Mouse (Mus musculus): Measurements from ENCODE around the gene Chrnb2. TPM values are rescaled to one million over a fixed set of nuclear protein-coding genes. Genes with fewer than 3 reads are reported as not detected.

Gene Chrnb2
- polyA plus RNA-seq, 1 experiment from 2014 or later: 0.31 TPM

DNA sequence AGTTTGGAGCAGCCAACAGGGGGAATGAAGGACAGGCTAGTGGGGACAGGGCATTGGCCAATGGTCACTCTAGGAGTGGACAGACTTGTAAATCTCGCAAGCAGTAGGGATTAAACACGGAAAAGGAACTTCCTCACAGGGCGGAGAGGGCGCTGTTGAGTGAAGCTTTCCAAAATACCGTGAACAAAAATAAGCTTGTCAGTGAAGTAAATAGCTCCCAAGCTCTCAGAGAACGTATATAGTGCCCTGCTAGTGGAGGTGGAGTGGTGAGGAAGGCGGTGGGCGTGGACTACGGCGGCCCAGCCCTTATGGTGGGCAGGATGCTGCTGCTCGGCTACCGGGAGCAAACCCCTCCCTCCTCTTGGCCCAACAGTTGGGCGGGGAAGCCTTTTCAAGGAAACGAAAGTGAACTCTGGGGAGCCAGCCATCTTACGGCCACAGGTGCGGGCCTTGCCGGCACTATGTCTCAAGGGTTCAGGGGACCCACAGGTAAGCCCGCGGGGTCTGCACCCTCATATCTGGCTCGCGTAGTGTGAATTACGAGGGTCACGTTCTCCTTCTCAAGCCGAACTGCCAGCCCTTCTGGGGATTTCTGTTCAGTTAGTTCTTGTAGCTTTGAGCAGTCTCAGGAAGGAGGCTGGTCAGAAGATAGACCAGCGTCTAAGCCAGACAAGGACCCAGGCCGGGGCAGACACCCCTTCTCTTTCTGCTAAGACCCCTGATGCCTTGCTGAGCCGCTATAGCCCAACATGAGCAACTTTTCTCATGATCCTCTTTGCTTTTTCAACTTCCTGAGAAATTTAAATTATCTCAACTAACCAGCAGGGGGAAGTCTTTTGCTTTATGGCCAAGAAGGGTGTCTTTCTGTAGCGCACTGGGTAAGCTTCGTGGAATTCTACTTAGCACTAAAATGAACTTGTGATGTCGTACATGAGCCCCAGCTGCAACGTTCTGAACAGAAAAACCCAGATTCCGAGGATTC lies 33.8 kb downstream of the Chrnb2 start:
- peak overlapping the region; percentile 84 for H3K4me3 ChIP-seq
- WGBS (ENCODE audit: insufficient replicate concordance): 1% methylated on average over 32 of the region's 32 CpGs
- ATAC-seq: peak; percentile 97

DNA sequence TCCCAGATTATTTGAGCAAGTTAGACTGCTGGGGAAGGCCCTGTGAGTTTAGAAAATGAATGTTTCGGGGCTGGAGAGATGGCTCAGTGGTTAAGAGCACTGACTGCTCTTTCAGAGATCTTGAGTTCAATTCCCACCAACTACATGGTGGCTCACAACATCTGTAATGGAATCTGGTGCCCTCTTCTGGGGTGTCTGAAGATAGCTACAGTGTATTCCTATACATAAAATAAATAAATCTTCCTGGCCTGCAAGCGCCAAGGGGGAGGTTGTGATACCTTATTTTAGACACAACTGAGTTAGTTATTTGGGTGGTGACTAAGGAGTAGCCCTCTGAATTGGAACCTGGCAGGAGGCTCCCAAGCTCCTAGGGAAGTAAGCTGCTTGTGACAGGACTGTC lies 35.6 kb downstream of the Chrnb2 start:
- H3K9ac ChIP-seq: no peak overlapping the region
- H3K4me3 ChIP-seq: no peak overlapping the region
- no peaks in the 10 kb centered on the region for H3K9me3 ChIP-seq (replicated peaks)
- WGBS (ENCODE audit: insufficient replicate concordance): 57% methylated on average over 2 of the region's 2 CpGs
- ATAC-seq: no peak
- H3K27me3 ChIP-seq (replicated peaks): no peaks in the 10 kb centered on the region
- H3K4me1 ChIP-seq: peaks cover 42% of the 10 kb centered on the region
- H3K27ac ChIP-seq: no peak overlapping the region
- no peak overlapping the region for H3K4me2 ChIP-seq
- no peaks in the 10 kb centered on the region; the same call in 1 of the 2 replicates for H3K36me3 ChIP-seq

More for the DNA sequence above, 33.8 kb downstream of the Chrnb2 start:
- Histone ChIP-seq H3K9ac (peak overlapping the region; percentile 90), H3K4me2 (peak overlapping the region; percentile 84), H3K27me3 (replicated peaks) (no peaks in the 10 kb centered on the region), H3K27ac (peak overlapping the region; percentile 84), H3K4me1 (peaks cover 42% of the 10 kb centered on the region), H3K9me3 (replicated peaks) (no peaks in the 10 kb centered on the region), H3K36me3 (peaks cover 14% of the 10 kb centered on the region)

DNA sequence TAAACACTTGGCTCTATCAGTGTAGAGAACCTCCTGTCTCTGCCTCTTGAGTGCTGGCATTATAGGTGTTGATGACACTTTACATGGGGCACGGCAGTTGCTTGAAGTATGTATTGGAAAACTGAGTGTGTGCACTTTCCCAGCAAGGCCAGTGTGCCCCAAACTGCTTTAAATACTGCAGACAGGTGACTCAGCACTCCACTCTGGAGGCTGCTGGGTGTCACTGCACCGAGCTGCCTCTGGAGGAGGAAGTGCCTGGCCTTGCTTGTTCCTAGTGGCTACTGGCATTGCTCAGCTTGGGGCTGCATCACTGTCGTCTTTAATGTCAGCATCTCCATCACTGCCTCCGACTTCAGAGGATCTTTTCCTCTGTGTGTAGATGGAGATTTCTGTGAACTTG lies 37.4 kb downstream of the Chrnb2 start:
- no peak overlapping the region for H3K4me2 ChIP-seq
- H3K4me1 ChIP-seq: peaks cover 34% of the 10 kb centered on the region
- H3K36me3 ChIP-seq: no peaks in the 10 kb centered on the region
- 12% methylated on average over 4 of the region's 4 CpGs for WGBS (ENCODE audit: insufficient replicate concordance)
- no peak overlapping the region for H3K9ac ChIP-seq
- H3K27ac ChIP-seq: no peak overlapping the region
- H3K4me3 ChIP-seq: no peak overlapping the region
- H3K9me3 ChIP-seq (replicated peaks): no peaks in the 10 kb centered on the region
- no peak for ATAC-seq
- no peaks in the 10 kb centered on the region for H3K27me3 ChIP-seq (replicated peaks)

GRCm38 (mm10) chr3:89723400-89724084 lies 40.9 kb downstream of the Chrnb2 start:
- Histone ChIP-seq H3K9ac (no peak overlapping the region), H3K9me3 (replicated peaks) (no peaks in the 10 kb centered on the region), H3K4me2 (no peak overlapping the region), H3K36me3 (no peaks in the 10 kb centered on the region), H3K4me1 (peaks cover 12% of the 10 kb centered on the region), H3K4me3 (no peak overlapping the region), H3K27ac (no peak overlapping the region), H3K27me3 (replicated peaks) (no peaks in the 10 kb centered on the region)
- 72% methylated on average over 7 of the region's 7 CpGs for WGBS (ENCODE audit: insufficient replicate concordance)
- ATAC-seq: no peak

DNA sequence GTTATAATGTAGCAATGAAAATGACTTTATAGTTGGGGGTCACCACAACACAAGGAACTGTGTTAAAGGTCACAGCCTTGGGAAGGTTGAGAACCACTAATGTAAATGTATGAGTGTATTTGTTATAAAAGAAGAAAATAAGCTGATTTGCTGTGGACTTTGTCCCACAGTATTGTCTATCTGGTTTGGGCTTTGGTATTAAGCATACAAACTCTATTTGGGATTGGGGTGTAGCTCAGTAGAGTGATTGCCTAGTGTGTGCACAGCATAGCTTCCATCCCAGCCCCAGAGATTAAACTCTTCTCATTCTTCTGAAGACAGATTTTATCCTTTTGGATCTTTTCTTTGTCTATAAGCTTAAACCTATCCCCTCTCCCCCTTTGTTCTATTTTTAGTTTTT lies 42.4 kb downstream of the Chrnb2 start:
- Histone ChIP-seq H3K36me3 (no peaks in the 10 kb centered on the region), H3K9ac (no peak overlapping the region), H3K4me2 (no peak overlapping the region), H3K4me1 (peaks cover 14% of the 10 kb centered on the region), H3K4me3 (no peak overlapping the region), H3K9me3 (replicated peaks) (no peaks in the 10 kb centered on the region), H3K27me3 (replicated peaks) (no peaks in the 10 kb centered on the region), H3K27ac (no peak overlapping the region)
- no peak for ATAC-seq

DNA sequence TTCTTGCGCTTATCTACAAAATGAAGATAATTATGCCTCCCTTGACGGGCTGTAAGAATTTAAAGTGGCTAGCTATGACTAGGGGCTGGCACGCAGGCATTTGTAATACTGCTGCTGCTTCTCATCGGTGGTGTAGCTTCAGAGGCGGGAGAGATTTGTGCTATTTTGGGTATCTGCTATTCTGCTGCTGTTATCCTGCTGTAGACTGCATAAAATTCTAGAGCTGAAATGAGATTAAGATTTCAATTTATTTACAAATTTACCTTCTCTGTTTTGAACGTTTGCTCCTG lies 48.5 kb downstream of the Chrnb2 start:
- H3K9ac ChIP-seq: 0 out of 2 replicates have a peak overlapping the region, but pooled peaks have one; percentile 73
- H3K4me3 ChIP-seq: peak overlapping the region; percentile 70
- 46% methylated on average over 6 of the region's 6 CpGs for WGBS (ENCODE audit: insufficient replicate concordance)
- H3K36me3 ChIP-seq: no peaks in the 10 kb centered on the region
- H3K4me2 ChIP-seq: peak overlapping the region; percentile 89
- H3K4me1 ChIP-seq: peaks cover 28% of the 10 kb centered on the region
- peaks cover 20% of the 10 kb centered on the region for H3K27me3 ChIP-seq (replicated peaks)
- H3K9me3 ChIP-seq (replicated peaks): no peaks in the 10 kb centered on the region
- H3K27ac ChIP-seq: no peak overlapping the region
- ATAC-seq: no peak

DNA sequence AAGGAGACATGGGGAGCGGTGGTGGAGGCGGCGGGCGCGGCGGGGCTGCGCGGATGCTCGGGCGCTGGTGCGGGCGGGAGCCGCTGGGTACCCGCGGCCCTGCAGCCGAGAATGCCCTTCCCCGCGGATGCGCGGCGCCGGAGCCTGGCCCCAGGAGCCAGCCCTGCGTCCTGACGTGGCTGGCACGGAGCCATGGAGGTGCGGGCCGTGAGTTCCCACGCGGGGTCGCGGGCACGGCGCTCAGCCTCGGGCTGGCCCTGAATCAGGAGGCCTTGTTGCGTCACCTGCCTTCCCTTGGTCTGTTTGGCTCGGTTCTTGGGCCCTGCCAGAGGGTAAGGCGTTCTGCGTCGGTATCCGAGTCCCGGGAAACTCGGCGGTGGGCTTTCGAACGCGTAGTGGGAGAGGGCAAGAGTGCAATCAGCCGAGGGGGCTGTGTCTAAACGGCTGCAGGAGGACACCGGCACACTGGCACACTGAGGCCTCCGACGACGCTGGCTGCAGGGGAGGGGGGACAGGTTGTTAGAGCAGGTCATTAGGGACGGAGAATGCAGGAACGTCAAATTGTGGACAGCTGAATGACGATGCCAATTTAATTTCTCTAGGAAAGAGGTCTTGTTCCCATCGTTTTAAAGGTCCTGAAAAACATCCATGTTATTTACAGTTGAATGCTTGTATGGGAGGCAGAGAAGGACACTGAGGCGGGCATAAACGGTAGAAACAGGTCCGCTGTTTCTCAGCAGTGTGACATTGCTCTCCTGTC lies 49.0 kb downstream of the Chrnb2 start:
- Histone ChIP-seq H3K36me3 (no peaks in the 10 kb centered on the region), H3K9me3 (replicated peaks) (no peaks in the 10 kb centered on the region), H3K4me1 (peaks cover 28% of the 10 kb centered on the region), H3K27me3 (replicated peaks) (peaks cover 21% of the 10 kb centered on the region), H3K4me3 (peak overlapping the region; percentile 70), H3K27ac (no peak overlapping the region), H3K9ac (peak overlapping the region; percentile 73), H3K4me2 (peak overlapping the region; percentile 89)
- peak; percentile 46; the same call in 1 of the 2 replicates for ATAC-seq
- WGBS (ENCODE audit: insufficient replicate concordance): 2% methylated on average over 59 of the region's 59 CpGs

DNA sequence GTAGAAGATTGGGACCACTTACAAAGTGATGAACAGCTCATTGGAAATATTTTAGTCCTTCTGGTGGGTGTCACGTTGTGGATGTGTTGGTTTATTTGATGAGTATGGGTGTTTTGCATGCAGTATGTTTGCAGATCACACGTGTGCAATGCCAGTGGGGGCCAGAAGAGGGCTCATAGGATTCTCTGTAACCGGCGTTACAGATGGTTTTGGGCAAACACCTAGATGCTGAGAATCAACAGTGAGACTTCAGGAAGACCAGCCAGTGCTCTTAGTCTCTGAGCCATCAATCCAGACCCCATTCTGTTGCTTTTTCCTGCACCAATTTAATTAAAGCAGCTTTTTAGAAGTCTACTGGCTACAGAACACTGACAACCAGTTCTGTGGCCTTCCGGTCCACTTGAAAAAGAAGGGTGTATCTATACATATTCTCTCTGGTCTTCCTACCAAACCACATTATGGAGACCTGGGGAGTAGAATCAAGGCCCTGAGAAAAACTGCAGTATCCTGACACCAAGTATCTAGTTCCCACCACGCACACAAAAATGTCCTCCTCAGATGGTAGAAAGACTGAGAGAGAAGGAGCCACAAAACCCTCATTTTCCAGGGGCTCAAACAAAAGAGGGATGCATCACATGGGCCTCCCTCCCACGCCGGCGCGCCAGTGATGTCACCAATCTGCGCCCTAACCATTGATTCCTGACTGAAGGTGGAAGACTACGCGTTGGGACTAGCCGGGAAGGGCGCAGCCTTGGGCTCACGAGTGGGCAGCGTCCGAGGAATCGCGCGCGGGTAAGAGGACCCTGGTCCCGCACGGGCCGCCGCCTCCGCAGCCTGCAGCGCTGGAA lies 49.8 kb downstream of the Chrnb2 start, which contains the start of gene Adar:
Gene Adar (plus strand): TSS at position 664 of the 848 bp plus-strand sequence.
- peak; percentile 54; the same call in 1 of the 2 replicates for ATAC-seq
- peak within 1 kb of the TSS; percentile 73 for H3K9ac ChIP-seq
- H3K27me3 ChIP-seq (replicated peaks): peaks cover 21% of the 10 kb centered on the region
- no peaks in the 10 kb centered on the region for H3K9me3 ChIP-seq (replicated peaks)
- peaks cover 28% of the 10 kb centered on the region for H3K4me1 ChIP-seq
- WGBS (ENCODE audit: insufficient replicate concordance): 6% methylated on average over 28 of the region's 28 CpGs
- H3K4me2 ChIP-seq: peak within 1 kb of the TSS; percentile 89
- H3K27ac ChIP-seq: no peak within 1 kb of the TSS
- H3K36me3 ChIP-seq: no peaks in the 10 kb centered on the region
- peak within 1 kb of the TSS; percentile 70 for H3K4me3 ChIP-seq

DNA sequence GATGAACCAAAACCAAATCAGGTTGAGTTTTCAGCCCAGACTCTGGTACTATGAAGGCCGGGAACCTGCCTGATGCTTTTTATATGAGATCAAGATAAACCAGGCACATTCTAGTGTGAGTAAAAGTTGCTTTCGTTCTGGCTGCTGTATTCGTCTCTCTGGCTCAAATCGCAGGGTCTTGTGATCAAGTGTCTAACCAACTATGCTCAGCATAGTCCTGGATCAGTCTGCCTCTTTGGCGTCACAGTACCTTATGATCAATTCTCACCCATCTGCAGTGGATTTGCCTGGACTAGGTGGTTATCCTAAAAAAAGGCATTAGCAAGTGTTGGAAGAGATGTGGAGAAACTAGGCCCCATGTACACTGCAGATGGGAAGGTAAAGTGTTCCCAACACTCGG lies 60.4 kb downstream of the Chrnb2 start:
- Histone ChIP-seq H3K9me3 (replicated peaks) (no peaks in the 10 kb centered on the region), H3K27me3 (replicated peaks) (peaks cover 10% of the 10 kb centered on the region), H3K36me3 (no peaks in the 10 kb centered on the region), H3K4me2 (no peak overlapping the region), H3K4me1 (no peaks in the 10 kb centered on the region), H3K9ac (no peak overlapping the region), H3K27ac (no peak overlapping the region), H3K4me3 (no peak overlapping the region)
- 60% methylated on average over 6 of the region's 6 CpGs for WGBS (ENCODE audit: insufficient replicate concordance)
- no peak for ATAC-seq

GRCm38 (mm10) chr3:89703596-89703995 lies 60.8 kb downstream of the Chrnb2 start:
- no peak overlapping the region for H3K27ac ChIP-seq
- H3K4me3 ChIP-seq: no peak overlapping the region
- H3K9me3 ChIP-seq (replicated peaks): no peaks in the 10 kb centered on the region
- H3K4me2 ChIP-seq: no peak overlapping the region
- no peaks in the 10 kb centered on the region for H3K4me1 ChIP-seq
- 36% methylated on average over 3 of the region's 3 CpGs for WGBS (ENCODE audit: insufficient replicate concordance)
- ATAC-seq: no peak
- H3K36me3 ChIP-seq: no peaks in the 10 kb centered on the region
- no peak overlapping the region for H3K9ac ChIP-seq
- peaks cover 10% of the 10 kb centered on the region for H3K27me3 ChIP-seq (replicated peaks)

DNA sequence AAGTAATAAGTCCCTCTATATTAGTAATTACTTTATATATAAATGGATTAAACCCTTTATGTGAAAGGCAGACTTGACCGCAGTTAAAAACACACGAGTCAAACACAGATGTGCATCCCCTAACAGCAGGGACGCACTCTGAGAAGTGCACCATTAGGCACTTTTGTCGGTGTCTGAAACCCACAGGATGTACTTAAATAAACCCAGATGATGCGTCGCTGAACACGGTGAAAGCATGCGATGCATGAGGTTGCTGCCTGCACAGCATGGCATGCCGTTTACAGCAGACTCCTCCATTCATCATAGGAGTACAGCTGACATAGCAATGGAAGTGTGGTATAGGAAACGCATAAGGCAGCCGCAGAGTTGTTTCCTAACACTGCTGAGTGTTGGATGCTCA lies 64.0 kb downstream of the Chrnb2 start:
- WGBS (ENCODE audit: insufficient replicate concordance): 75% methylated on average over 11 of the region's 11 CpGs
- Histone ChIP-seq H3K27me3 (replicated peaks) (peaks cover 8% of the 10 kb centered on the region), H3K9ac (no peak overlapping the region), H3K4me2 (no peak overlapping the region), H3K27ac (no peak overlapping the region), H3K36me3 (no peaks in the 10 kb centered on the region), H3K4me3 (no peak overlapping the region), H3K4me1 (no peaks in the 10 kb centered on the region), H3K9me3 (replicated peaks) (no peaks in the 10 kb centered on the region)
- ATAC-seq: no peak

Data from liver, embryonic 12.5 days (tissue).